Mouse (Mus musculus): ENCODE data around the gene Bend6. TPM values are rescaled to one million over a fixed set of nuclear protein-coding genes. Genes with fewer than 3 reads are reported as not detected.

Gene Bend6
- total RNA-seq, 2 experiments from 2014 or later, result 5.5 TPM; not detected in 1

DNA sequence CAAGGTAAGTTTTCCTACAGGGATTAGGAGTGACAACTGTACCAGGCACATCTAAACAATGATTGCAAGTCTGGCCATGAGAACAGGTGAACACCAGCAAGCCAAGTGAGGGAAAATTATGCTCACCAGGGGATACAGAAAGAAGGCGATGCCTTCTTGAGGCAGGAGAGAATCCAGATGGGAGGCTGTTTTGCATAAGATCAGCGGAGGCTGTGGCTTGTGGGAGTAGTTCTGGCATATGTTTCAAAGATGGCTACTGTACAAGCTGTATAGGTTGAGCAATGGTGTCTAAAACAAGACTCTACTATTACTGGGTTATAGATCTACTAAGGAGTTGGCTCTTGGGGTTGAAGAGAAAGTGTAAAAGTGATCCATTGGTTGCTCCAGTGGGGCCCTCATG lies 89.7 kb downstream of the Bend6 start:
- ATAC-seq (replicated peaks; ENCODE audit: low FRiP score, poor library complexity, severe bottlenecking), result no peak

DNA sequence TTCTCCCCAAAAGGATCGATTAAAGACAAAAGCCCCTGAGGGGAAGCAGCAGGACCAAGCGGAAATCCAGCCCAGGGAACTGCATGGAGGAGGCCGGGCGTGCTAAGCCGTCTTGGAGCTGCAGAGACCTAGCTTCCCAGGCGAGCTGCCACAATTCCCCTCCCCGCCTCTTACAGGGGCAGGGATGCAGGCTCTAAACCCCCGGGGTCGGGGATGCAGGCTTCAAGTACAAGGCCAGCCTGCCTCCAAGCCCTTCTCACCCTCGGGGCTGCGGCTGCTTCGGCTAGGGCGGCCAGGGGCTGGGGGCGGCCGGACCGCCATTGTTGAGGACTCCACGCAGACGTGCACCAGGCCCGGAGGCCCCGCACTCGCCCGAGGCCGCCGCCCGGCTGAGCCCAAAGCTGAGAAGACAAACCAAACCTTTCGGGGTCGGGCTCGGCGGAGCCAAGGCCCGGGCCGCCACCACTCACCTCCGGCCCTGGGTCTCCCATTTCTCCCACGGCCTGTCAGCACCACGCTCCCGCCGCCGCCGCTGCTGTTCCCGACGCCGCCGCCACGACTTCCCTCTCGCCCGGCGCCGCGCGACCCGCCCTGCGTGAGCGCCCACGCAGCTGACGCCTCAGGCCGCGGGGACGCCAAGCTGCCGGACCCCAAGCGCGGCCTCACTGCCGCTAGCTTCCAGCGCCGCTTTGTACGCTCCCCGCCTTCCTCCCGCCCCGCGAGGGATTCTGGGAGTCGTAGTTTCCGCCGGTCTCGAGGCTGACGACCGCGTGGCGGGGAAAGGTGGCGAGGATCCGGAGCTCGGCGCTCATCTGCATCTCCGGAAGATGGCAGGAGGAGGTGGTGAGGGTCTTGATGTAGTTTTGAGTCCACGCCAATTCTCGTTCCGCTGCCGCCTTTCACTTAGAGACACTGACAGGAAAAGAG lies 93.5 kb downstream of the Bend6 start, which contains the start of gene Zfp451:
Zfp451 (minus strand) TSS at position 728 of the 927 bp plus-strand sequence.
- peak; percentile 98 for ATAC-seq (replicated peaks; ENCODE audit: low FRiP score, poor library complexity, severe bottlenecking)

DNA sequence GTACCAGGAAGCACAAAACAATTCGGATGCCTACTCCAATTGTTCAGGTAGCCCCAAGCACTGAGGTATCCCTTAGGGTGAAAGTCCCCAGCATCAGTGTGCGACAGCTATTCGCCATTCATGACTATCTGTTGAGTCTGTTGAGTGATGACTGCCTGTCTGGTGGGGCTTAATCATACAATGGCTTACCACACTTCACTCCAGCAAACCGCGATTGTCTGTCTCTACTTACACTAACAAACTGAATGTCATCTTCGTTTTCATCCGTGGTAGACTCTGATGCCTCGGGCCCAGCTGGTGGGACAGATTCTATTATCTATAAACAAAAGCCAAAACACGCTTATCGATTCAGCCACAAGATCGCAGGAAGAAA lies 94.1 kb downstream of the Bend6 start:
- ATAC-seq (replicated peaks; ENCODE audit: low FRiP score, poor library complexity, severe bottlenecking), result 0 out of 2 replicates have a peak, but pooled peaks have one; percentile 27

GRCm38 (mm10) chr1:33803323-33803722 lies 104.3 kb downstream of the Bend6 start:
- no peak for ATAC-seq (replicated peaks; ENCODE audit: low FRiP score, poor library complexity, severe bottlenecking)

Other genes starting within 250 kb of the Bend6 start
- 22.3 and 26.5 TPM in 2 replicates for gene Prim2, start 238.0 kb downstream of the Bend6 start, total RNA-seq (2015; ENCODE audit: low replicate concordance)
- 37.0 and 42.5 TPM in 2 replicates for gene Prim2, start 238.0 kb downstream of the Bend6 start, total RNA-seq (2017; ENCODE audit: low replicate concordance)
- gene Rab23, start 187.9 kb downstream of the Bend6 start, total RNA-seq (2015; ENCODE audit: low replicate concordance), result 0.63 and 1.2 TPM in 2 replicates
- 5.5 TPM in 1 of 2 replicates, not detected in the other for gene Rab23, start 187.9 kb downstream of the Bend6 start, total RNA-seq (2017; ENCODE audit: low replicate concordance)
- 10.8 and 17.6 TPM in 2 replicates for gene Bag2, start 150.0 kb downstream of the Bend6 start, total RNA-seq (2015; ENCODE audit: low replicate concordance)
- gene Bag2, start 150.0 kb downstream of the Bend6 start, total RNA-seq (2017; ENCODE audit: low replicate concordance), result 7.1 and 9.0 TPM in 2 replicates
- 10.2 and 26.9 TPM in 2 replicates for gene Zfp451, start 93.2 kb downstream of the Bend6 start, total RNA-seq (2015; ENCODE audit: low replicate concordance)
- gene Zfp451, start 93.2 kb downstream of the Bend6 start, total RNA-seq (2017; ENCODE audit: low replicate concordance), result 8.4 and 10.2 TPM in 2 replicates
- 0.63 and 9.2 TPM in 2 replicates for gene Dst, start 409 bp upstream of the Bend6 start, total RNA-seq (2015; ENCODE audit: low replicate concordance)
- gene Dst, start 409 bp upstream of the Bend6 start, total RNA-seq (2017; ENCODE audit: low replicate concordance), result 1.8 and 7.0 TPM in 2 replicates

Data from erythroblast, adult 5-6 weeks (primary cell).